Mouse (Mus musculus) liver, embryonic 13.5 days (tissue): ENCODE data around the gene Pnpla5. TPM values are rescaled to one million over a fixed set of nuclear protein-coding genes. Genes with fewer than 3 reads are reported as not detected.
"Not testable (repeated sequence)": the region's sequence is repeated elsewhere in the genome, so short reads cannot be mapped to it uniquely, and the experiment has no call there.

Experiments
- ATAC-seq: fragments of 200-750 bp; cut with Nextera tagmentation; 2 replicates; pipeline ENCODE4 v1.8.0; 2017; ENCODE audit warnings: low read depth, mild to moderate bottlenecking, moderate number of reproducible peaks, moderate library complexity
- DNase-seq: peaks from one replicate; pipeline ENCODE4 v3.0.0; 2022
- H3K27ac ChIP-seq: fragments of 300-500 bp; sonication (generic); 2 replicates; pipeline ENCODE4 v1.5.1; 2015; ENCODE audit warnings: moderate library complexity, mild to moderate bottlenecking, inconsistent platforms
- H3K27me3 ChIP-seq: fragments of 300-500 bp; sonication (generic); 2 replicates; pipeline ENCODE4 v1.6.1; 2015; ENCODE audit warnings: mild to moderate bottlenecking, inconsistent platforms
- H3K36me3 ChIP-seq: fragments of 300-500 bp; sonication (generic); 2 replicates; pipeline ENCODE4 v1.6.1; 2015; ENCODE audit warnings: mild to moderate bottlenecking, inconsistent platforms
- H3K4me1 ChIP-seq: fragments of 300-500 bp; sonication (generic); replicated peaks from 2 replicates; pipeline ENCODE4 v1.6.1; 2015; ENCODE audit warnings: inconsistent platforms
- H3K4me2 ChIP-seq: fragments of 300-500 bp; sonication (generic); 2 replicates; pipeline ENCODE4 v1.6.1; 2015; ENCODE audit warnings: inconsistent platforms, mild to moderate bottlenecking, moderate library complexity
- H3K4me3 ChIP-seq: fragments of 300-500 bp; sonication (generic); replicated peaks from 2 replicates; pipeline ENCODE4 v1.5.1; 2015; ENCODE audit warnings: mild to moderate bottlenecking, inconsistent platforms
- H3K9ac ChIP-seq: fragments of 300-500 bp; sonication (generic); 2 replicates; pipeline ENCODE4 v1.6.1; 2015; ENCODE audit warnings: mild to moderate bottlenecking, inconsistent platforms
- H3K9me3 ChIP-seq: fragments of 300-500 bp; sonication (generic); replicated peaks from 2 replicates; pipeline ENCODE4 v1.6.1; 2016; ENCODE audit warnings: inconsistent platforms
- WGBS: fragments of 180-500 bp; shearing (Covaris S2); methylation state at CpG from one replicate; pipeline ENCODE4 v1.1.7; 2015; ENCODE audit not compliant: insufficient replicate concordance; 5-methylcytosine and 5-hydroxymethylcytosine counted together
- polyA plus RNA-seq: library from polyadenylated mRNA; unstranded; fragments of >200 nt; fragmentation: Nextera tagmentation; extraction: Ambion mirVana; gene quantifications from 2 replicates; pipeline ENCODE4 v1.2.1, GENCODE M21; 2015

Pnpla5 gene
- not detected in 2 replicates for polyA plus RNA-seq

GRCm38 (mm10) chr15:84123075-84123474 lies at the start of gene Pnpla5:
TSS of gene Pnpla5 (minus strand) at chr15:84123175.
- no peak within 1 kb of the TSS for H3K4me3 ChIP-seq
- no peaks in the 10 kb centered on the region for H3K36me3 ChIP-seq
- ATAC-seq (no peak), DNase-seq (no peak)
- no peaks in the 10 kb centered on the region for H3K27me3 ChIP-seq
- no peak within 1 kb of the TSS for H3K27ac ChIP-seq
- H3K9ac ChIP-seq: no peak within 1 kb of the TSS
- H3K4me2 ChIP-seq: no peak within 1 kb of the TSS
- WGBS: 44% methylated on average over 8 of the region's 8 CpGs
- no peaks in the 10 kb centered on the region for H3K9me3 ChIP-seq
- H3K4me1 ChIP-seq: no peaks in the 10 kb centered on the region

- Histone ChIP-seq H3K27me3 (peaks cover 28% of the 10 kb centered on the region), H3K36me3 (0 out of 2 replicates have a peak, but pooled peaks cover 9% of the 10 kb centered on the region), H3K27ac (no peak overlapping the region), H3K9me3 (no peaks in the 10 kb centered on the region), H3K4me3 (no peak overlapping the region), H3K9ac (no peak overlapping the region), H3K4me2 (no peak overlapping the region), H3K4me1 (peaks cover 13% of the 10 kb centered on the region)
- 75% methylated on average over 7 of the region's 7 CpGs for WGBS
- ATAC-seq (no peak), DNase-seq (no peak)
These were observed 48.2 kb upstream of the Pnpla5 start for GRCm38 (mm10) chr15:84171166-84171565.

DNA sequence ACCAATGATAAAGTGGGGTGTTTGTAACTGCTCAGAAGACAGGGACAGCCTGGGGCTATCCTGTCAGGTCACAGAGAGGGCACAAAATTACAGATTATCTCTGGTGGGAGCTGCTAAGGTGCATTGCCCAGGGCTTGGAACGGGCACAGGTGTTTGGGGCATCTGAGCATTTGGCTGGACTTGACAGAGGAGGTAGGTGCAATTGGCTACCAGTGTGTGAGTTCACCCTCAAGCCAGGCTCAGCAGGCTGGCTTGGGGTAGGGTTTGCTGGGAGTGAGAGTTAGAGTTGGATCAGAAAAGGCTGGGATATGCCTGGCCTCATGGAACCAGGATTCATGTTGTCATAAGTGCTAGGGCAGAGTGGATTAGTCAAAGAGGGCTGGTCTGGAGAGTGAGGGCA lies 46.5 kb upstream of the Pnpla5 start:
- Histone ChIP-seq H3K4me2 (peak overlapping the region; percentile 7; the same call in 1 of the 2 replicates), H3K9me3 (no peaks in the 10 kb centered on the region), H3K27ac (peak overlapping the region; percentile 65), H3K36me3 (0 out of 2 replicates have a peak, but pooled peaks cover 5% of the 10 kb centered on the region), H3K4me3 (no peak overlapping the region), H3K27me3 (peaks cover 32% of the 10 kb centered on the region), H3K9ac (no peak overlapping the region), H3K4me1 (peaks cover 13% of the 10 kb centered on the region)
- WGBS: 57% methylated on average over 1 of the region's 1 CpGs
- DNase-seq (no peak), ATAC-seq (no peak)

DNA sequence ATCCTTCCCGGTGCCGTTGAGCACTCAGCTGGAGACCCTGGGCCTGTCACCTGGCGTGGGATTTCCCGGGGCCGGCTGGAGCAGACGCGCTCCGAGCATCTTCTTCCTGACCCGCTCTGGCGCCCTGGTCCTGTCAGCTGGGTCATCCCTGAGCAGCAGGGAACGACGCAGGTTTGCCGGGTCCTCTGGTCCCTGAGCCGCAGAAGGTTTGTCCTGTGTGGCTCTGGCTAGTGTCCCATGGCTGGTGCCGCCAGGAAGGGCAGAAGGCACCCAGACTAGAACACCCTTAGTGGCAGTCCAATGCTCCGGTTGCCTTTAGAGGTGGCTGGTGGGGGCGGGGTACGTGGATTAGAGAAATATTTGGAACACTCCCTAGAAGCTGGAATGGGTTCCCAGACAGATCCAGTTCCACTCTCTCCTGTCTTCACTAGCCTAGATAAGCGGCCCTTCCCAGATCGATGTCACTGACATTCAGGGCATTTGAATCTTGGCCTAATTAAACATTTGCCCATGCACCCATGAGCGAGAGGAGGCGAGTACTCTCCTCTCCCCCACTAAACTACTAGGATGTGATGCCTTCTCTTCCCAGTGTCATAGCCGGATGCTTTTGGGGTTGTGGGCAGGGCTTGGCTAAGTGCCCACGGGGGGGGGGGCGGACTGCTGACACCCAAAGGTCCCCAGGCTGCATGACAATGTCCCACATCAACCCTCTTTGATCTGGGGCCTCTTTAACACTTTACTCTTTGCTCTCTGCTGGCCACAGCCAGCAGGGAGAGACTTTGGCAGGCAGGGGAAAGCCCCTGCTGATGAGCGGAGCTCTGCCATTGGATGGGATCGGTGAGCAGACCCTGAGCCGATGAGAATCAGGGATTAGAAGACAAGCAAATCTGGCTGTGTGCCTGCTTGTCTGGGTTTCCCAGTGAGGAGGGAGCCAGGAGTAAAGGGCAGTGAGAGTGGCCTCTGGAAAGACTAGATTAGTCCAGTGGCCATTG lies 45.5 kb upstream of the Pnpla5 start:
- Histone ChIP-seq H3K27ac (peak overlapping the region; percentile 69), H3K4me1 (peaks cover 13% of the 10 kb centered on the region), H3K9me3 (no peaks in the 10 kb centered on the region), H3K4me3 (peak overlapping the region; percentile 59), H3K36me3 (0 out of 2 replicates have a peak, but pooled peaks cover 3% of the 10 kb centered on the region), H3K27me3 (peaks cover 32% of the 10 kb centered on the region), H3K9ac (peak overlapping the region; percentile 67), H3K4me2 (peak overlapping the region; percentile 77)
- 5% methylated on average over 28 of the region's 28 CpGs for WGBS
- DNase-seq (no peak), ATAC-seq (peak; percentile 74)

DNA sequence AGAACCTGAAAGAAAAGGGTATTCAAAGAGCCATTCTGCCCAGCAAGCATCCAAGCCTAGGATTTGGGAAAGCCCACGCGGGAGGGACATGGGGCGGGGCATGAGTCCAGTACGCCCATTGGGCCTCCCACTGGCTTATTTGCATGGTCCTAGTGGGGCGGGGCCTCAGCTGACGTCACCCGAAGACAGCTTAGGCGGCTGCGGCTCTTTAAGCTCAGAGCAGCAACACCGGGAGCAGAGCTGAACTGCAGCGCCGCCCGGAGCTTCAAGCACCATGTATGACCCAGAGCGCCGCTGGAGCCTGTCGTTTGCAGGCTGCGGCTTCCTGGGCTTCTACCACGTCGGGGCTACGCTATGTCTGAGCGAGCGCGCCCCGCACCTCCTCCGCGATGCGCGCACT lies 44.6 kb upstream of the Pnpla5 start, which contains the start of gene Pnpla3:
TSS of gene Pnpla3 (plus strand) at position 238 of the 400 bp plus-strand sequence.
- peak within 1 kb of the TSS; percentile 67 for H3K9ac ChIP-seq
- peaks cover 13% of the 10 kb centered on the region for H3K4me1 ChIP-seq
- H3K4me2 ChIP-seq: peak within 1 kb of the TSS; percentile 77
- peak within 1 kb of the TSS; percentile 59 for H3K4me3 ChIP-seq
- DNase-seq (peak; percentile 79), ATAC-seq (peak; percentile 86)
- H3K27ac ChIP-seq: peak within 1 kb of the TSS; percentile 69
- H3K9me3 ChIP-seq: no peaks in the 10 kb centered on the region
- H3K36me3 ChIP-seq: 0 out of 2 replicates have a peak, but pooled peaks cover 3% of the 10 kb centered on the region
- H3K27me3 ChIP-seq: peaks cover 32% of the 10 kb centered on the region
- under 1% methylated on average over 28 of the region's 28 CpGs for WGBS

GRCm38 (mm10) chr15:84166818-84167217 lies 43.8 kb upstream of the Pnpla5 start:
- 62% methylated on average over 6 of the region's 6 CpGs for WGBS

GRCm38 (mm10) chr15:84161871-84162270 lies 38.9 kb upstream of the Pnpla5 start:
- WGBS: 61% methylated on average over 6 of the region's 6 CpGs
- ATAC-seq (no peak), DNase-seq (no peak)
- Histone ChIP-seq H3K4me1 (no peaks in the 10 kb centered on the region), H3K36me3 (no peaks in the 10 kb centered on the region), H3K27me3 (0 out of 2 replicates have a peak, but pooled peaks cover 3% of the 10 kb centered on the region), H3K27ac (no peak overlapping the region), H3K4me2 (no peak overlapping the region), H3K4me3 (no peak overlapping the region), H3K9ac (no peak overlapping the region), H3K9me3 (no peaks in the 10 kb centered on the region)

More at GRCm38 (mm10) chr15:84166818-84167217, 43.8 kb upstream of the Pnpla5 start:
- DNase-seq (no peak), ATAC-seq (no peak)
- Histone ChIP-seq H3K9ac (no peak overlapping the region), H3K4me1 (peaks cover 13% of the 10 kb centered on the region), H3K27ac (no peak overlapping the region), H3K4me2 (no peak overlapping the region), H3K27me3 (peaks cover 32% of the 10 kb centered on the region), H3K4me3 (no peak overlapping the region), H3K36me3 (0 out of 2 replicates have a peak, but pooled peaks cover 3% of the 10 kb centered on the region), H3K9me3 (no peaks in the 10 kb centered on the region)

- not testable (repeated sequence) for ATAC-seq
These were observed 34.6 kb upstream of the Pnpla5 start for GRCm38 (mm10) chr15:84157530-84157929.

DNA sequence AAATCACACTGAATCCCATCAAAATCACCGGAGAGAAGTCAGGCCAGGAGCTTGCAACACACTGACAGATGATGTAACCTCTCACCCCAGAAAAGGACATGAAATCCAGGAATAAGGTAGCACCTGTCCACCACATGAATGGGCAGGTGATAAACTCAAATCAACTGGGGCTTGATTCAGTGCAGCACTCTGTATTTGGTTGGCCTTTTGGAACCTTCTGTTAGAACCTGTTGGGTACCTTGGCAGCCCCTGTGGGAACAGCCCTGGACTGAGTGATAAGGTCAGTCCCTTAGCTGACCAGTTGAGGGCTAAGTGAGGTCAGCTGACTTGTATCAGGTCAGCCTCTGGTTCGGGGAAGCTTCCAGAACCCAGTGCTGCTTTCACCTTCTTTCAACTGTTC lies 33.2 kb upstream of the Pnpla5 start:
- Histone ChIP-seq H3K36me3 (no peaks in the 10 kb centered on the region), H3K27ac (no peak overlapping the region), H3K4me1 (no peaks in the 10 kb centered on the region), H3K4me3 (no peak overlapping the region), H3K27me3 (no peaks in the 10 kb centered on the region), H3K4me2 (no peak overlapping the region), H3K9me3 (no peaks in the 10 kb centered on the region), H3K9ac (no peak overlapping the region)
- 56% methylated on average over 2 of the region's 2 CpGs for WGBS
- DNase-seq: no peak
- ATAC-seq: no peak

More at GRCm38 (mm10) chr15:84157530-84157929, 34.6 kb upstream of the Pnpla5 start:
- not testable (repeated sequence) for H3K27ac ChIP-seq, H3K9ac ChIP-seq, H3K4me2 ChIP-seq, H3K36me3 ChIP-seq, H3K4me3 ChIP-seq, H3K27me3 ChIP-seq, H3K9me3 ChIP-seq, DNase-seq, H3K4me1 ChIP-seq
- WGBS: 69% methylated on average over 6 of the region's 6 CpGs

- Histone ChIP-seq H3K27me3 (no peaks in the 10 kb centered on the region), H3K9ac (no peak overlapping the region), H3K4me2 (no peak overlapping the region), H3K36me3 (no peaks in the 10 kb centered on the region), H3K9me3 (no peaks in the 10 kb centered on the region), H3K4me3 (no peak overlapping the region), H3K4me1 (no peaks in the 10 kb centered on the region), H3K27ac (no peak overlapping the region)
- WGBS: 69% methylated on average over 5 of the region's 5 CpGs
- no peak for DNase-seq
- ATAC-seq: no peak
These were observed 18.0 kb upstream of the Pnpla5 start for GRCm38 (mm10) chr15:84140929-84141328.

DNA sequence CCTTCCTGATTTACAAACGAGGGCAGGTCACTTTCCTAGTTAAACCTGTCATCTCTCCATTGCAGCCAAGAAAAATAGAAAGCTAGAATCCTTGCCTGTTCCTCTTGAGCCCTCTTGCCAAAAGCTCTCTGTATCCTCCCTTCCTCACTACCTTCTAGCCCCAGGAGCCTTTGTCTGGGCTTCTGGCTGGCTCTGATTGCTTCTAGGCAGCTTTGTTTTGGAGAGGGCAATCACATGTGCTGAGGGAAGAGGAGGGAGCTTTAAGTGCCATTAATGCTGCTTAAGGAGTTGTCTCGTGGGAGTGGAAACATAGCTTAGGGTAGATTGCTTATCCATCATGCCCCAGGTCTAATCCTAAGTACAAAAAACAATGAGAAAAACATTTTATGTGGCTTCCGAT lies 17.1 kb upstream of the Pnpla5 start:
- Histone ChIP-seq H3K36me3 (no peaks in the 10 kb centered on the region), H3K4me2 (no peak overlapping the region), H3K9ac (no peak overlapping the region), H3K27ac (no peak overlapping the region), H3K4me1 (no peaks in the 10 kb centered on the region), H3K4me3 (no peak overlapping the region), H3K27me3 (no peaks in the 10 kb centered on the region), H3K9me3 (no peaks in the 10 kb centered on the region)
- ATAC-seq (no peak), DNase-seq (no peak)
- WGBS: 59% methylated on average over 3 of the region's 3 CpGs
